Mouse (Mus musculus) right cerebral cortex, postnatal 25 days (tissue): Measurements from ENCODE around the gene Disp3.
A peak's percentile ranks its signal among the peaks of the same experiment; 100 is the strongest.

Source experiments
- DNase-seq: peaks from one replicate; pipeline ENCODE4 v3.0.0; 2022

Disp3 gene

GRCm38 (mm10) chr4:148214460-148215136 lies 73.2 kb downstream of the Disp3 start:
- peak; percentile 75 for DNase-seq

DNA sequence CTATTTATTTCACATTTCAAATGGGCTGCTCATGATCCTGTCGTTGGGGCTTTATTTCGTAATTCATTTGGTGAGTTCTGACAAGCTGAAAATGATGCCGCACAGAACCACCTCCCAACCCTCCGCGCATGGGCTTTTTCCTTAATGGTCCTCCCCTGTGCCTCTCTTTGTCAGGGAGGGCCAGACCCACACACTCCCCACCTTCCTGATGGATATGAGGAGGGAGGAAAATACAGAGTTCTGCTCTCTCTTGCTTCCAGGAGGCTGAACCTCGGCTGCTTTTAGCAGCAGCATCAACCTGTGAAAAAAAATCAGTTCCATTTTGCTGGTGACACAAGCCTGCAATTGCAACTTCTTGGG lies 82.9 kb downstream of the Disp3 start:
- no peak for DNase-seq

DNA sequence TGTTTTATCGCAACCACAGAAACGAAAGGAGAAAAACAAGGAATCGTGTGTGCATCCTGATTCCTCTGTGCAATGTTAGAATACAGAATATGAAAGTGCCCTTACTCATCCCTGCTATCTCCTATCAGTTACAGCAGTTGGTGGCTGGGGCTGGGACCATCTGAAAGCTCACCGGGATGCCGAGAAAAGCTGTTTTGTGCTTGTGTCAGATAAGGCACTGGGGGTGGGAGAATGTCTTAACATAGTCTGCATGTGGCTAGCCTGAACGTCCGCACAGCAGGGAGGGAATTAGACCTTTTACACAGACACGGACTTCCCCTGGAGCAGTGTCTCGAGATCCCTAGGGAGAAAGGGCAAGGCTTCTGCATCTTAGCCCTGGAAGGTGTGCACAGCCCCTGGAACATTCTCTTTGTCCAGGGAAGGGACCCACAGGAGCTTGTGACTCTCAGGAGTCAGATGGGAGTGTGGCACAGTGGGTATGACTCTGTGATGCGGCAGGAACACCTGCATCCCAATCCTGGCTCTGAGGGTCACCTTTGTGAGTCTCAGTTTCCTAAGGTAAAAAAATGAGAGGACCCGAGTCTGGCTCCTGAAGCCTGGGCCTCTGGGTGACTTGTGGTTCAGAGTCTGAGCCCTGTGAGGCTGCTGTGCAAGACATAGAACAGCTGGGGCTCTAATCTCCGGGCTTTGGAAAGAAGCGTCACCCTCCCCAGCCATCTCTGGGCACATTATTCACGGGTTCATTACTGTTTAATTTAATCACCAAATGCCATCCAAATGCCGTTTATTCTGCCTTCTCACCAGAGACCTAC lies 83.5 kb downstream of the Disp3 start:
- no peak for DNase-seq

GRCm38 (mm10) chr4:148203557-148203956 lies 84.2 kb downstream of the Disp3 start:
- no peak for DNase-seq

GRCm38 (mm10) chr4:148198721-148199120 lies 89.0 kb downstream of the Disp3 start:
- DNase-seq, result no peak

GRCm38 (mm10) chr4:148194400-148194799 lies 93.4 kb downstream of the Disp3 start:
- DNase-seq, result no peak

GRCm38 (mm10) chr4:148192707-148193245 lies 95.0 kb downstream of the Disp3 start:
- DNase-seq, result no peak
